Mouse (Mus musculus) gastrocnemius, postnatal 14 days (tissue): ENCODE measurements around the gene 2010315B03Rik. TPM values are rescaled to one million over a fixed set of nuclear protein-coding genes. Genes with fewer than 3 reads are reported as not detected.

Experiments used
- DNase-seq: peaks from one replicate; pipeline ENCODE4 v3.0.0; 2021; ENCODE audit warnings: mixed read lengths
- intact Hi-C: fragments of 180-260 bp; cut with DNase I; formaldehyde crosslinking; loops from one replicate; pipeline ENCODE4 v1.15.1; 2025; ENCODE audit warnings: low total_unique reads
- total RNA-seq, 2 experiments: library from RNA; stranded (reverse); gene quantifications; 2 replicates each; pipeline ENCODE4 v1.2.3; 2021

Gene 2010315B03Rik
- total RNA-seq, 2 experiments from 2014 or later: 9.0 to 11.1 TPM

GRCm38 (mm10) chr9:124251438-124251837, 61.1 kb downstream of the 2010315B03Rik start:
- intact Hi-C loops: no loop called here
- no peak for DNase-seq

Other genes starting within 250 kb of the 2010315B03Rik start
- 1 to 10 TPM in 1 of 2 experiments, under 1 TPM in 1; 0.78 to 1.2 TPM for gene Ccr2, start 210.7 kb downstream of the 2010315B03Rik start, total RNA-seq
- under 1 TPM; 0.11 to 0.47 TPM for gene Ccr5, start 191.2 kb downstream of the 2010315B03Rik start, total RNA-seq
- gene Ppp2r3d, start 164.2 kb upstream of the 2010315B03Rik start, total RNA-seq: 10 to 100 TPM; 47.1 to 62.1 TPM
- gene Gm21836, start 181.1 kb upstream of the 2010315B03Rik start, total RNA-seq: not detected